Mouse (Mus musculus) brain, embryonic 14.5 days (tissue): ENCODE measurements at regions not wholly inside any gene's neighbourhood (a gene's known extent, or its start where the extent isn't known, plus 50 kb on each side); places are given as distances from the start of the nearest gene placed in this dataset.

ENCODE experiments used
- CTCF ChIP-seq: fragments of 200-500 bp; IDR thresholded peaks from 2 replicates; pipeline ENCODE4 v1.5.1; 2012; ENCODE audit warnings: inconsistent platforms, mild to moderate bottlenecking, moderate library complexity, borderline replicate concordance; ENCODE audit not compliant: insufficient read depth, insufficient read length; ENCODE audit errors: extremely low read depth
- POLR2A ChIP-seq: fragments of 200-500 bp; IDR thresholded peaks from 2 replicates; pipeline ENCODE4 v1.6.1; 2012; ENCODE audit warnings: mild to moderate bottlenecking, inconsistent platforms, borderline replicate concordance; ENCODE audit not compliant: poor library complexity, insufficient read depth, insufficient read length, severe bottlenecking; ENCODE audit errors: extremely low read depth

DNA sequence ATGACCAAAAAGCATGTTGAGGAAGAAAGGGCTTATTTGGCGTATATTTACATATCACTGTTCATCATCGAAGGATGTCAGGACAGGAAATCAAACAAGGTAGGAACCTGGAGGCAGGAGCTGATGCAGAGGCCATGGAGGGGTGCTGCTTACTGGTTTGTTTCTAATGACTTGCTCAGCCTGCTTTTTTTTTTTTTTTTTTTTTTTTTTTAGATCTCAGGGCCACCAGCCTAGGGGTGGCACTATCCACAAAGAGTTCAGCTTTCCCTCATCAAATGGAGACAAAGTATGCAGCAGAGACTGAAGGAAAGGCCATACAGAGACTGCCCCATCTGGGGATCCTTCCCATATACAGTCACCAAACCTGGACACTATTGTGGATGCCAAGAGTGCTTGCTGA, 106.8 kb upstream of the Ccdc54 start:
- TF ChIP-seq POLR2A: no peak
- TF ChIP-seq CTCF: no peak
